Mouse (Mus musculus): Measurements from ENCODE around the gene Ccdc85b.
"Not testable (repeated sequence)": the region's sequence is repeated elsewhere in the genome, so short reads cannot be mapped to it uniquely, and the experiment has no call there.

Gene Ccdc85b

DNA sequence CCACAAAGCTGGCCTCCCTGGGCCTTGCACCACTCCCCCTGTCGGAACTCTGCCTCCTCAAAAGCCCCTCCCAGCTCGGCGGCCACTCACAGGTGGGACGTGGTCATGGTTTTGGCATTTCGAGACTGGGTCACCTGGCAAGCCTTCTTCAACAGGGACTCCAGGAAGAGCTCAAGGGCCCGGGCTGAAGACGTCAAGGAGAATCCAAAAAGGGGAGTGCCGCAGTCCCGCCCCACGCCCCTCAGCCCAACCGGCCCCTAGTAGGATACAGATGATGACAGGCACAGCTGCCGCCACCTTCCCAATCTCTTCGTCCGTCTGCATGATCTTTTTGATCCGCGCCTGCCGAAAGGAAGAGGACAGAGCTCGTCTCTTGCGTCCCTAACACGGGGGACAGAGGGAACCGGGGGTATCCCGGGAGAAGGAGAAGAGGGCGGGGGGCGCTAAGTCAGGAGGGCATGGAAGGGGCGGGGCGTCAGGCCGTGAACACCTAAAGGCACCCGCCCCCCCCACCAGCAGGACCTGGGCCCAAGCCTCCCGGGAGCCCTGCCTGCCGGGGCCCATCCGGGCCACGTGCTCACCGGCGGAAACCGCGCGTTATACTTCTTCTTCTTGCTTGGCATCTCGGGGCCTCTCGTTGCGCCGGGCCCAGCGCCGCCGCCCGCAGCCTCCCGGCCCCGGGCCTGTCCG, 33.5 kb downstream of the Ccdc85b start:
- DNase-seq (ENCODE audit: low read depth): no peak

- no peak for DNase-seq (ENCODE audit: low read depth)
These were observed 34.1 kb downstream of the Ccdc85b start for GRCm38 (mm10) chr19:5423561-5423960.

- no peak for DNase-seq (ENCODE audit: low read depth)
These were observed 34.7 kb downstream of the Ccdc85b start for GRCm38 (mm10) chr19:5422895-5423443.

- DNase-seq (ENCODE audit: low read depth): no peak
These were observed 35.4 kb downstream of the Ccdc85b start for GRCm38 (mm10) chr19:5422267-5422666.

- DNase-seq (ENCODE audit: low read depth): no peak
These were observed 35.9 kb downstream of the Ccdc85b start for GRCm38 (mm10) chr19:5421784-5422183.

DNA sequence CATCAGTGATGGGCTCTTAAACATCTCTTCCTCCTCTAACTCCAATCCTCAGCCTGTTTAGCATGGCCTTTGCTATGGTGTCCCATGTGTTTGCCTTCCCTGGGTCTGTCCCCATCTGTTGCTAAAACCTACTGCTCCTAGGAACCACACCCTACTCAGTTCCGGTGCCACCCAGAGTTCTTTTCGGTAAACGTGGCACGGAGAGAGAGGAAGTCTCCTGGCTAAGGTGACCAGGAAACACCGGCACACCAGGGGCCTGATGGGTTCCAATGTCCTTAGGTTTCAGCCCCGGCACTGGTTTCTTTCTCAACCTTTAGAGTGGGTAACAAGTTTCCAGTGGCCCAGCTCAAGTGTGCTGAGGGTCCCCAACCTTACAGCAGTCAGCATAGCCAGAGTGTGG, 37.1 kb downstream of the Ccdc85b start:
- no peak for DNase-seq (ENCODE audit: low read depth)

- no peak for DNase-seq (ENCODE audit: low read depth)
These were observed 38.1 kb downstream of the Ccdc85b start for GRCm38 (mm10) chr19:5419630-5420029.

- no peak for DNase-seq (ENCODE audit: low read depth)
These were observed 38.8 kb downstream of the Ccdc85b start for GRCm38 (mm10) chr19:5418750-5419466.

- DNase-seq (ENCODE audit: low read depth): no peak
These were observed 43.1 kb downstream of the Ccdc85b start for GRCm38 (mm10) chr19:5414534-5414957.

DNA sequence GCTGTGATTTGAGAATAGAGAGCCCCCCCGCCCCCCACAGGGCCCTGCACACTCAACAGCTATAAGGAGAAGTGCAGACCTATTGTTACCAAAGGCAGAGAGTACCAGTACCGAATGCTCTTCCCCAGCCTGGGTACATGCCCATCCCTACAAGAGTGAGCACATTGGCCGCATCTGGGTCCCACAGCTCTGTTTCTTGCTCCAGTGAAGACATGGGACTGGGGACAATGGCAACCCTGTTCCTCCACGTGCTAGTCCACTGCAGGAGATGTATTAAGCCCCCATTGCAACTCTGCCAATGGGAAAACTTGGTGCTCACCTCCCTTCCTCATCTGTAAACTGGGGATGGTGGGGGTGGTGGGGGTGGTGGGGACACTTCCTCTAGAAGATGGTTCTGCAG, 43.9 kb downstream of the Ccdc85b start:
- DNase-seq (ENCODE audit: low read depth): no peak

DNA sequence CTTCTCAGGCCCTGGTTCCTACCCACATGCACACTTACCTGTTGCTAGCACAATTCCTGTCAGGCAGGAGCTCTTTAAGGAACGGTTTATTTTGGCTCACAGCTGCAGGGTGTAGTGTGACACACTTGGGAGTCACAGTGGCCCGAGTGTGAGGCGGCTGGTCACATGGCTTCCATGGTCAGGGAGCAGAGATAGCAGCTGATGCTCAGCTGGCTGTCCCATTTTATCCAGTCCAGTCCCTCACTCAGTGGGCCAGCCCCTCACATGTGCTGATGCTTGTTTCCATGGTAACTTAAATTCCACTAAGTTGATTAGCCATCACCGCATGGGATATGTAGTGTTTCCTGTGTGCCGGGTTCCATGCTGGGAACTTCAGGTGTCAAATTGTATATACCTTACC, 45.7 kb downstream of the Ccdc85b start:
- no peak for DNase-seq (ENCODE audit: low read depth)

DNA sequence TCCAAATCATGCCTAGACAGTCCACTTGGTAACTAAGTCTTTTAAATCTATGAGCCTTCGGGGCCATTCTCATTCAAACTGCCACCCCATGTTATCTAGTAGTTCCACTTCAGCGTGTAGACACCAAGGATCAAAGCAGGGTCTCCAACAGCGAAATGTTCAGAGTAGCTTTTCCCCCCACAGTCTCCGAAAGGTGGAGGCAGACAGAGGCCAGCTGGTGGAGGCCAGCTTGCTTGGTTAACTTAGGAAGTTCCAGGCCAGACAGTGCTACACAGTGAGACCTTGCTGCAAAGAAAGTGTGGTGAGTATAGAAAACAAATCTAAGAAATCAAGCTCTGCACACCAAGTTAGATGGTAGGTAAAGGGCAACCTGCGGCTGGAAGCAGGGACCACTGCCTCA, 47.1 kb downstream of the Ccdc85b start:
- DNase-seq (ENCODE audit: low read depth): no peak

DNA sequence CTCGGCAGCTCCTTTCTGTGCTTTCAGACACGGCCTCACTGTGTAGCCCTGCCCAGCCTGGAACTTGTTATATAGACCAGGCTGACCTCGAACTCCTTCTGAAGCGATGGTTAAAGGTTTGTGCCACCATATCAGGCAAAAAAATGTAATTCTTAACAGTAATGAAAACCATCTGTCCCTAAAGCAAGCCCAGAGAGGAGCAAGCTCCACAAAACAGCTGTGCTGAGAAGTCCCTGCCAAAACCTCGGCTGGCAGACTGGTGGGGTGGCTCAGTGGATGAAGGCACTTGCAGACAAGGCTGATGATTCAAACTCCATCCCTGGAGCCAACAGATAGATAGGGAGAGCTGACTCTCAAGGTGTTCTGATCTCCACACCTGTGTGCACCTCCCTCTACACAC, 48.6 kb downstream of the Ccdc85b start:
- no peak for DNase-seq (ENCODE audit: low read depth)

GRCm38 (mm10) chr19:5408057-5409001, 49.4 kb downstream of the Ccdc85b start:
- no peak for DNase-seq (ENCODE audit: low read depth)

GRCm38 (mm10) chr19:5407133-5407532, 50.6 kb downstream of the Ccdc85b start:
- no peak for DNase-seq (ENCODE audit: low read depth)

- not testable (repeated sequence) for DNase-seq (ENCODE audit: low read depth)
These were observed 51.1 kb downstream of the Ccdc85b start for GRCm38 (mm10) chr19:5406531-5407126.

DNA sequence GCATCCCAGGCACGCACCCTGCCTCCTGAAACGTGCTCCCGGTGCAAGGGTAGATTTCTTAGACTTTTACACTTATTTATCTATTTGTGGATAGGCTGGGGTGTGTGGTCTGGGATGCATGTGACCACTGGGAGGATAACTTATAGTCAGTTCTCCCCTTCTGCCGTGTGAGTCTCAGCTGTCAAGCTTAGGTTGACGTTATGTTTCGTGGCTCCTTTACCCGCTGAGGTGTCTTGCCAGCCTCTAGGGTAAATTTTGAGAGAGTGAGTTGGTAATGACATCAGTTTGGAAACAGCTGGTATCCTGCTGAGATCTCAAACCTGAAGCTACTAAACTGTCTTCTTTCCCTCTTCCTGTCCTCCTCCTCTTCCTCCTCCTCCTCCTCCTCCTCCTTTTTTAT, 51.8 kb downstream of the Ccdc85b start:
- no peak for DNase-seq (ENCODE audit: low read depth)

Measured in c-Kit-positive CD71-negative TER-119-negative erythroid progenitor cells, embryonic 14.5 days (primary cell).